Mouse (Mus musculus) neural tube, embryonic 15.5 days (tissue): ENCODE measurements around the gene Ear14. TPM values are rescaled to one million over a fixed set of nuclear protein-coding genes. Genes with fewer than 3 reads are reported as not detected.
"Not testable (repeated sequence)": the region's sequence is repeated elsewhere in the genome, so short reads cannot be mapped to it uniquely, and the experiment has no call there.

Experiments used
- ATAC-seq: fragments of 200-750 bp; cut with Nextera tagmentation; 2 replicates; pipeline ENCODE4 v1.8.0; 2017; ENCODE audit warnings: mild to moderate bottlenecking, moderate TSS enrichment, moderate library complexity; ENCODE audit not compliant: low FRiP score
- H3K27ac ChIP-seq: fragments of 300-500 bp; sonication (generic); replicated peaks from 2 replicates; pipeline ENCODE4 v1.5.1; 2015; ENCODE audit warnings: mild to moderate bottlenecking, inconsistent platforms
- H3K27me3 ChIP-seq: fragments of 300-500 bp; sonication (generic); replicated peaks from 2 replicates; pipeline ENCODE4 v1.6.1; 2015; ENCODE audit warnings: inconsistent platforms
- H3K36me3 ChIP-seq: fragments of 300-500 bp; sonication (generic); 2 replicates; pipeline ENCODE4 v1.6.1; 2015; ENCODE audit warnings: inconsistent platforms
- H3K4me1 ChIP-seq: fragments of 300-500 bp; sonication (generic); 2 replicates; pipeline ENCODE4 v1.6.1; 2015; ENCODE audit warnings: inconsistent platforms
- H3K4me2 ChIP-seq: fragments of 300-500 bp; sonication (generic); 2 replicates; pipeline ENCODE4 v1.6.1; 2015; ENCODE audit warnings: inconsistent platforms, mild to moderate bottlenecking, moderate library complexity
- H3K4me3 ChIP-seq: fragments of 300-500 bp; sonication (generic); replicated peaks from 2 replicates; pipeline ENCODE4 v1.5.1; 2015; ENCODE audit warnings: mild to moderate bottlenecking, inconsistent platforms
- H3K9ac ChIP-seq: fragments of 300-500 bp; sonication (generic); replicated peaks from 2 replicates; pipeline ENCODE4 v1.6.1; 2015; ENCODE audit warnings: mild to moderate bottlenecking, inconsistent platforms
- H3K9me3 ChIP-seq: fragments of 300-500 bp; sonication (generic); replicated peaks from 2 replicates; pipeline ENCODE4 v1.6.1; 2016; ENCODE audit warnings: inconsistent platforms
- WGBS: fragments of 180-500 bp; shearing (Covaris S2); methylation state at CpG from one replicate; pipeline ENCODE4 v1.1.7; 2015; ENCODE audit warnings: mixed read lengths; 5-methylcytosine and 5-hydroxymethylcytosine counted together
- polyA plus RNA-seq: library from polyadenylated mRNA; unstranded; fragments of >200 nt; fragmentation: Nextera tagmentation; extraction: Ambion mirVana; gene quantifications from 2 replicates; pipeline ENCODE4 v1.2.1, GENCODE M21; 2015

Gene Ear14
- polyA plus RNA-seq, 1 experiment from 2014 or later = not detected

DNA sequence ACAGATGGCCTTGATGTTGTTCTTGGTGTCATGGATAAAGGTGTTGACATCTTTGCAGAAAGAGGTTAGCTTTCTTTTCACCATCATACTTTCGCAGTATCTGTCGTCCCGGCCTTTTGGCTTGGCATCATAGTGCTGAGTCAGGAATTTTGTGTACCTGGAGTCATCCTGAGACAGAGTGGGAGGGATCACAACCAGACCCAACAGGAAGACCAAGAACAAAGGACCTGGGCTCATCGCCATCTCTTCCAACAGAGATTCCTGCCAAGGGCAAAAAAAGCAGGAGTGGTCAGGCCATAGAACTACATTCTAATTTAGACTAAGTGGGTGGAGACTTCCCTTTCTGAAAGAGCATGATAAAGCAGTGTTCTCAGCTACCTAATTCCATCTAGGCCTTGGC is 7.5 kb upstream of the Ear14 start:
- no peak overlapping the region for H3K4me2 ChIP-seq
- no peaks in the 10 kb centered on the region for H3K4me1 ChIP-seq
- no peak overlapping the region for H3K9ac ChIP-seq
- no peak overlapping the region for H3K27ac ChIP-seq
- no peak for ATAC-seq
- no peaks in the 10 kb centered on the region for H3K36me3 ChIP-seq
- WGBS = 97% methylated on average over 4 of the region's 4 CpGs
- no peaks in the 10 kb centered on the region for H3K9me3 ChIP-seq
- H3K4me3 ChIP-seq = no peak overlapping the region
- no peaks in the 10 kb centered on the region for H3K27me3 ChIP-seq

GRCm38 (mm10) chr14:51199098-51200023 is 3.8 kb upstream of the Ear14 start, which contains the start of gene Ang2:
Gene Ang2, minus strand, starts transcription at chr14:51199148.
- 78% methylated on average over 5 of the region's 5 CpGs for WGBS
- Histone ChIP-seq H3K36me3 (no peaks in the 10 kb centered on the region), H3K4me3 (no peak within 1 kb of the TSS), H3K9ac (no peak within 1 kb of the TSS), H3K4me1 (no peaks in the 10 kb centered on the region), H3K4me2 (no peak within 1 kb of the TSS), H3K9me3 (no peaks in the 10 kb centered on the region), H3K27ac (no peak within 1 kb of the TSS), H3K27me3 (no peaks in the 10 kb centered on the region)
- ATAC-seq = no peak

- Histone ChIP-seq H3K4me2 (no peak overlapping the region), H3K9ac (no peak overlapping the region), H3K4me3 (no peak overlapping the region), H3K9me3 (no peaks in the 10 kb centered on the region), H3K27ac (no peak overlapping the region), H3K27me3 (no peaks in the 10 kb centered on the region), H3K4me1 (no peaks in the 10 kb centered on the region), H3K36me3 (no peaks in the 10 kb centered on the region)
- no peak for ATAC-seq
- 96% methylated on average over 2 of the region's 2 CpGs for WGBS
Observed at GRCm38 (mm10) chr14:51200054-51200453, 3.1 kb upstream of the Ear14 start.

DNA sequence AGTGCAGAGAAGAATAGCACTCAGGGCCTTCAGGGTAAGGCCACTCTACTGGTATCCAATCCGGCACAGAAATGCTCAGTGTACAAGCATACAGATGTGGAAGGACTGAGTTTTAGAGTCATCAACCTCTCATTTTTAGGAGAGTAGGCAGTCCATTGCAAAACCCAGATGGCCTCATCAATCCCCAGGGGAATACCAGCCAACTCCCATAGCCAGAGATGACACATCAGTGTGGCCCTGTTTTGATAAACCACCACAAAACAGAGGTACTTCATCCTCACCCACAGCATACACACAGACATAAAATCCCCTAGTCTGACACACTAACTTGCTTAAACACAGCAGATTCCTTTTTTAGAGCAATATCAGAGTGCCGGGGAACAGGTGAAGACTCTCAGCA is 2.7 kb upstream of the Ear14 start:
- H3K36me3 ChIP-seq = no peaks in the 10 kb centered on the region
- no peak for ATAC-seq
- no peak overlapping the region for H3K9ac ChIP-seq
- H3K27me3 ChIP-seq = no peaks in the 10 kb centered on the region
- H3K4me2 ChIP-seq = no peak overlapping the region
- no peak overlapping the region for H3K27ac ChIP-seq
- 98% methylated on average over 2 of the region's 2 CpGs for WGBS
- H3K9me3 ChIP-seq = no peaks in the 10 kb centered on the region
- no peak overlapping the region for H3K4me3 ChIP-seq
- no peaks in the 10 kb centered on the region for H3K4me1 ChIP-seq

- H3K4me1 ChIP-seq, H3K36me3 ChIP-seq, H3K9ac ChIP-seq, H3K4me3 ChIP-seq, H3K4me2 ChIP-seq, H3K27ac ChIP-seq, H3K27me3 ChIP-seq, ATAC-seq, H3K9me3 ChIP-seq: not testable (repeated sequence)
- 96% methylated on average over 3 of the region's 3 CpGs for WGBS
Observed at GRCm38 (mm10) chr14:51220075-51220474, 16.9 kb downstream of the Ear14 start.

- not testable (repeated sequence) for H3K4me1 ChIP-seq, H3K27ac ChIP-seq, ATAC-seq, H3K27me3 ChIP-seq, H3K4me3 ChIP-seq, H3K9ac ChIP-seq, H3K9me3 ChIP-seq, H3K4me2 ChIP-seq, H3K36me3 ChIP-seq
- WGBS = 73% methylated on average over 4 of the region's 4 CpGs
Observed at GRCm38 (mm10) chr14:51229657-51230056, 26.5 kb downstream of the Ear14 start.

- not testable (repeated sequence) for H3K9me3 ChIP-seq, H3K36me3 ChIP-seq, H3K4me1 ChIP-seq, H3K27ac ChIP-seq, H3K4me3 ChIP-seq, H3K4me2 ChIP-seq, H3K27me3 ChIP-seq, H3K9ac ChIP-seq, ATAC-seq
- WGBS = 68% methylated on average over 1 of the region's 1 CpGs
Observed at GRCm38 (mm10) chr14:51237488-51237887, 34.3 kb downstream of the Ear14 start.

DNA sequence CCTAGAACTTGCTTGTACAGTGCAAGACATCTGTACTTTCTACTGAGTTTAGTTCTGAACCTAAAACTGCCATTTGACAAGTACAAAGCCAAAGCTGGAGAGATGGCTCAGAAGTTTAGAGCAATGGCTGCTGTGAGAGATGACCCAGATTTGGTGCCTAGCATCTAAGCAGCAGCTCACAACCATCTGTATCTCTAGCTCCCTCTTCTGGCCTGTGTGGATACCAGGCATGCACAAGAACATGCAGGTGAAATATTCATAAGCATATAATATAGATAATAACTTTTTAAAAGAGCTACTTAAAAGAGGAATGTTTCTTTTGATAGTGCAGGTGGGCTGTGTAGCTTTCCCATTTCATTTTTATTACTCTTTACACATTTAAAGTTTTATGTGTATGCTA is 37.7 kb downstream of the Ear14 start:
- Histone ChIP-seq H3K27ac (no peak overlapping the region), H3K4me1 (no peaks in the 10 kb centered on the region), H3K9ac (no peak overlapping the region), H3K4me3 (no peak overlapping the region), H3K36me3 (no peaks in the 10 kb centered on the region), H3K27me3 (no peaks in the 10 kb centered on the region), H3K4me2 (no peak overlapping the region), H3K9me3 (no peaks in the 10 kb centered on the region)
- ATAC-seq = no peak

GRCm38 (mm10) chr14:51247736-51248135 is 44.5 kb downstream of the Ear14 start:
- Histone ChIP-seq H3K9me3 (no peaks in the 10 kb centered on the region), H3K27ac (no peak overlapping the region), H3K4me3 (no peak overlapping the region), H3K27me3 (no peaks in the 10 kb centered on the region), H3K4me1 (no peaks in the 10 kb centered on the region), H3K4me2 (no peak overlapping the region), H3K36me3 (no peaks in the 10 kb centered on the region), H3K9ac (no peak overlapping the region)
- ATAC-seq = no peak
- 83% methylated on average over 1 of the region's 1 CpGs for WGBS

DNA sequence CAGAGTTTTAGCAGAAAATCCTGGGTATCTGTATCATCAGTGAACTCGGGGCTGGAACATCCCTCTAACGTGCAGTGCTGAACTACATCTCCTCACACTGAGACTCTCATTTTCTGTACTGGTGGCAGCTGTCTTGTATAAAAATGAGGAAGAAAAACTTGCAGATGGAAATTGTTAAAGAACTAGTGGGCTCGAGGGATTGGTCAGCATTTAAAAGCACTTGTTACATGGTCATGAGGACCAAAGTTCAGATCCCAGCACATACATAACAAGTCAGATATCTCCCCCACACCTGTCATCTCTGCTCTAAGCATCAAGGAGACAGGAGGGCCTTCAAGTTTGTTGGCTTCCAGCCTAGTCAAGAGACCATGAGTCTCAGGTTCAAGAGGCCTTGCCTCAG is 47.2 kb downstream of the Ear14 start:
- H3K36me3 ChIP-seq = no peaks in the 10 kb centered on the region
- no peak overlapping the region for H3K4me2 ChIP-seq
- no peak overlapping the region for H3K27ac ChIP-seq
- 83% methylated on average over 3 of the region's 3 CpGs for WGBS
- no peaks in the 10 kb centered on the region for H3K27me3 ChIP-seq
- no peak for ATAC-seq
- no peaks in the 10 kb centered on the region for H3K9me3 ChIP-seq
- no peak overlapping the region for H3K4me3 ChIP-seq
- H3K9ac ChIP-seq = no peak overlapping the region
- no peaks in the 10 kb centered on the region for H3K4me1 ChIP-seq

DNA sequence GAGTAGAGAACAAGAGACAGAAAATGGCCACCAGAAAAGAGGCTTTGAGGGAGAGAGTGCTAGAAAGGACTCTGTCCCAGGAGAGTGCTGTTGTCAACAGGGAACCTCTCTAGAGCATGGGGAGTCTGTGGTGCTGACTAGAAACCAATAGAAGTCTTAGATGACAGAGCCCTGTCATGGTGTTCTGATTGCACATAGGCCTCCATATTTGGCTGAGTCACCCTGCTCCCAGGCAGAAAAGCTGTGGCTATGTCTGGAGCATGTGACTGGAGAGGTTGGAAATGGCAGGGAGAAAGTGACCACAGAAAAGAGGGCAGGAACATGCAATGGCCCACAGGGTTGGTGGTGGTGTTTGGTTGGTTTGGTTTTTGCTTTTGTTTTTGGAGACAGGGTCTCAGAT is 49.0 kb downstream of the Ear14 start:
- H3K36me3 ChIP-seq, H3K27ac ChIP-seq, H3K9me3 ChIP-seq, H3K4me1 ChIP-seq, H3K9ac ChIP-seq, H3K4me3 ChIP-seq, H3K27me3 ChIP-seq, H3K4me2 ChIP-seq, ATAC-seq: not testable (repeated sequence)

DNA sequence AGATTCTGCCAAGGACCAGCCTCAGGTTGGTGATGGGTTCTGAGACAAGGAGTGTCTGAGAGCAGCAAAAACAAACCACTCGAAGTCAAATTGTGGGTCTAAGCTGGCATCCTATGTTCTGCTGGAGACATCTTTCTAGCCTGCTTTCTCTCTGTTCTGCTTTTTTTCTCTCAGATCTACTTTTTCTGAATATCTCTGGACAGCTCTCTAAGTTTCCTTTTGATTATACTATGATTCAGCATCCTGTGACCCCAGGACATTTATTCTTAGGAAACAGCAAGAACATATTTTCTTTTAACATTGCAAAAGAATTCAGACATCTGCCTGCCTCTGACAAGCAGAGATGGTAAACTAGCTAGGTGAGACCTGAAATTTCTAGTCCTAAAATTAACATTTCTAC is 50.4 kb downstream of the Ear14 start:
- WGBS = 88% methylated on average over 1 of the region's 1 CpGs

More for the DNA sequence above, 50.4 kb downstream of the Ear14 start:
- H3K27me3 ChIP-seq = no peaks in the 10 kb centered on the region
- no peaks in the 10 kb centered on the region for H3K9me3 ChIP-seq
- no peak overlapping the region for H3K9ac ChIP-seq
- no peak overlapping the region for H3K27ac ChIP-seq
- H3K4me1 ChIP-seq = no peaks in the 10 kb centered on the region
- no peaks in the 10 kb centered on the region for H3K36me3 ChIP-seq
- no peak for ATAC-seq
- H3K4me3 ChIP-seq = no peak overlapping the region
- no peak overlapping the region for H3K4me2 ChIP-seq
